Comparison of ENCODE assay signal across 22 mouse cellular contexts in the genomic region with DNA sequence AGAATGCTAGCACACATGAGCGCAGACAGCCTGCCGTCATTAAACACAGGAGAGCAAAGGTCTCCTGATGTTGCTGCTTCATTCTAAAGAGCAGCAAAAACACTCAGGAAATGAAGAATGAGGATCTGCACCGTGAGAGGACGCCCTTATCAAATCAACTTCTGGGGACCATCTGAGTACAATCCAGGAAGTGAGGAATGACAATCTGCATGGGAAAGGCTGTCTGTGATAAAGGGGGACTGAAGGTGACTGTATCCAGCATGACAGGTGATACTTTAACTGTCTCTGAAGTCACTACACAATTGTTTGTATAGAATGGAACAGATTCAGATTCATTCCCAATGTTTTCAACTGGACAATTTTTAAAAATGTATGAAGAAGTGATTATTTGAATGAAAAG.
DNase-seq lines count a peak whose midpoint lies in the region; ATAC-seq and TF ChIP-seq lines count a peak whose summit lies in the region.
"Had no signal": no experiment of that assay in that cellular context is flagged by ENCODE, and none has a peak within 500 bp of the region (broad histone marks: within the 10 kb centered on the region; RNA-seq: fewer than 3 reads in every experiment).

No protein-coding gene starts in this region.

- 26% methylated on average over 4 of the region's 4 CpGs for WGBS in liver, adult 2 months
- WGBS in intestine, embryonic 15.5 days, result 35% methylated on average over 4 of the region's 4 CpGs
- 36% methylated on average over 4 of the region's 4 CpGs for WGBS in intestine, embryonic 16.5 days
- 22% methylated on average over 4 of the region's 4 CpGs for WGBS in intestine, postnatal 0 days

- no peak overlapping the region for H3K4me3 ChIP-seq in liver, adult 2 months (ENCODE audit: insufficient read depth, low read depth, low read length)
- no peak overlapping the region for H3K4me3 ChIP-seq in intestine, embryonic 15.5 days (replicated peaks)
- H3K4me3 ChIP-seq in intestine, embryonic 16.5 days (ENCODE audit: low read length), result no peak overlapping the region
- H3K4me3 ChIP-seq in intestine, postnatal 0 days (ENCODE audit: low read depth, low read length), result no peak overlapping the region

- TF ChIP-seq CTCF in liver, adult 2 months (IDR thresholded peaks at IDR 0.05; ENCODE audit: low read depth, low read length), result no peak
- no peak for TF ChIP-seq CTCF in intestine, postnatal 0 days (IDR thresholded peaks at IDR 0.05; ENCODE audit: low read depth)

- H3K79me2 ChIP-seq in liver, adult 2 months (ENCODE audit: control insufficient read depth, insufficient read depth, low read length), result no peaks in the 10 kb centered on the region; the same call in 1 of the 2 replicates

- ATAC-seq in intestine, embryonic 15.5 days, result peak; percentile 53
- peak; percentile 53; the same call in 1 of the 2 replicates for ATAC-seq in intestine, embryonic 16.5 days
- ATAC-seq in intestine, postnatal 0 days, result peak; percentile 63
- ATAC-seq: activated CD4-positive, CD25-positive, alpha-beta regulatory T cell, adult 4 months; CD4-positive, CD25-positive, alpha-beta regulatory T cell, adult 4 months; Patski had no signal

- H3K4me1 ChIP-seq in liver, adult 2 months (ENCODE audit: control insufficient read depth, insufficient read depth, low read length), result peaks cover 10% of the 10 kb centered on the region; the same call in 1 of the 2 replicates
- no peaks in the 10 kb centered on the region for H3K4me1 ChIP-seq in intestine, embryonic 15.5 days (replicated peaks)
- peaks cover 6% of the 10 kb centered on the region for H3K4me1 ChIP-seq in intestine, embryonic 16.5 days (ENCODE audit: control insufficient read depth, insufficient read depth, low read length)
- no peaks in the 10 kb centered on the region for H3K4me1 ChIP-seq in intestine, postnatal 0 days (replicated peaks; ENCODE audit: control insufficient read depth, insufficient read depth, low read length)

- peak; percentile 7 for DNase-seq in liver, adult 2 months (ENCODE audit: extremely low read depth, low read depth, low spot score)
- no peak for DNase-seq in liver
- DNase-seq in right cerebral cortex, postnatal 4 days, result no peak
- DNase-seq in layer of hippocampus, adult 8-10 months (ENCODE audit: low spot score in 2 of 2), result no peak
- DNase-seq in cerebellum, postnatal 25 days, result no peak
- DNase-seq: adrenal gland, adult 2 months; adrenal gland, adult 8-10 months; adrenal gland, postnatal 10 days; adrenal gland, postnatal 14 days; adrenal gland, postnatal 25 days; adrenal gland, postnatal 36 days; B cell, adult 2 months; cerebellum, adult 11 months; cerebellum, adult 11-12 months had no signal

- no peak overlapping the region for H3K4me2 ChIP-seq in intestine, embryonic 15.5 days (replicated peaks)
- H3K4me2 ChIP-seq in intestine, embryonic 16.5 days (ENCODE audit: low read depth, low read length), result no peak overlapping the region
- H3K4me2 ChIP-seq in intestine, postnatal 0 days (replicated peaks; ENCODE audit: low read depth), result 0 out of 2 replicates have a peak overlapping the region, but pooled peaks have one; percentile 24

- no peak overlapping the region for H3K9ac ChIP-seq in liver, adult 2 months (ENCODE audit: low read depth, low read length)
- no peak overlapping the region for H3K9ac ChIP-seq in intestine, embryonic 15.5 days
- no peak overlapping the region for H3K9ac ChIP-seq in intestine, embryonic 16.5 days (ENCODE audit: low read depth, low read length)
- H3K9ac ChIP-seq in intestine, postnatal 0 days (ENCODE audit: low read depth, low read length), result no peak overlapping the region

- no peak for TF ChIP-seq POLR2A in liver, adult 2 months (IDR thresholded peaks at IDR 0.05; ENCODE audit: extremely low read depth, insufficient read depth, low read length)

- H3K36me3 ChIP-seq in liver, adult 2 months (ENCODE audit: control insufficient read depth, insufficient read depth, low read length), result no peaks in the 10 kb centered on the region
- no peaks in the 10 kb centered on the region for H3K36me3 ChIP-seq in intestine, embryonic 15.5 days
- no peaks in the 10 kb centered on the region for H3K36me3 ChIP-seq in intestine, embryonic 16.5 days (ENCODE audit: control insufficient read depth, insufficient read depth, low read length)
- no peaks in the 10 kb centered on the region for H3K36me3 ChIP-seq in intestine, postnatal 0 days (ENCODE audit: control insufficient read depth, insufficient read depth)
- H3K36me3 ChIP-seq: G1E had no signal

- no peaks in the 10 kb centered on the region for H3K9me3 ChIP-seq in intestine, embryonic 15.5 days
- no peaks in the 10 kb centered on the region for H3K9me3 ChIP-seq in intestine, embryonic 16.5 days (ENCODE audit: control insufficient read depth, low read length)
- no peaks in the 10 kb centered on the region for H3K9me3 ChIP-seq in intestine, postnatal 0 days (ENCODE audit: control insufficient read depth)

- no peaks in the 10 kb centered on the region for H3K27me3 ChIP-seq in liver, adult 2 months (ENCODE audit: control insufficient read depth, insufficient read depth, low read length)
- H3K27me3 ChIP-seq in intestine, embryonic 15.5 days (replicated peaks), result no peaks in the 10 kb centered on the region
- H3K27me3 ChIP-seq in intestine, embryonic 16.5 days (replicated peaks; ENCODE audit: control insufficient read depth, insufficient read depth, low read length), result no peaks in the 10 kb centered on the region
- H3K27me3 ChIP-seq in intestine, postnatal 0 days (replicated peaks; ENCODE audit: control insufficient read depth, insufficient read depth, low read length), result no peaks in the 10 kb centered on the region
- H3K27me3 ChIP-seq: CH12.LX, Patski had no signal

- no peak overlapping the region for H3K27ac ChIP-seq in liver, adult 2 months (replicated peaks; ENCODE audit: insufficient read depth, low read depth, low read length)
- H3K27ac ChIP-seq in intestine, embryonic 15.5 days, result no peak overlapping the region
- no peak overlapping the region; the same call in 1 of the 2 replicates for H3K27ac ChIP-seq in intestine, embryonic 16.5 days (ENCODE audit: low read length)
- H3K27ac ChIP-seq in intestine, postnatal 0 days (ENCODE audit: low read depth, low read length), result peak overlapping the region; percentile 21; the same call in 1 of the 2 replicates
